Mouse (Mus musculus): ENCODE measurements around the gene Slx1b. TPM values are rescaled to one million over a fixed set of nuclear protein-coding genes. Genes with fewer than 3 reads are reported as not detected.
"Not testable (repeated sequence)": the region's sequence is repeated elsewhere in the genome, so short reads cannot be mapped to it uniquely, and the experiment has no call there.

Gene Slx1b
- total RNA-seq, 2 experiments from 2014 or later = 3.0 to 3.7 TPM

DNA sequence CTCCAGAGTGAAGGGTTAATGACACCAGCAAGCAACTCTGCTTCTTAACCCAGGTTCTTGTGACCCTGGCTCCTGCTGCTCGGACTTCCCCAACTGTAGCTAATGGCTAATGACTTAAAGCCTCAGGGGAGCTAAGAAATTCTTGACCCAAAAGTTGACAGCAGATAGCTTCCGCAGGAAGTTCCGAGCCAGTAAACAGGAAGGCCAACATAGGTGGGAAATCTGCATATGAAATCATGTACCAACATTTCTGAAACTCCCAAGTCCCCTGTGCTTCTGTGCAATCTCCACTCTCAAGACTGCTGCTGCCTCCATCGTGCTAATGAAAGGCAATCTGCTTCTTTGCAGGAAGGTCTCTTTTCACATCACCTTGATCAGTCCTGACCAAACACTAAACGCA lies 49.9 kb downstream of the Slx1b start:
- ATAC-seq (replicated peaks; ENCODE audit: low FRiP score, low TSS enrichment, poor library complexity, severe bottlenecking) = no peak

DNA sequence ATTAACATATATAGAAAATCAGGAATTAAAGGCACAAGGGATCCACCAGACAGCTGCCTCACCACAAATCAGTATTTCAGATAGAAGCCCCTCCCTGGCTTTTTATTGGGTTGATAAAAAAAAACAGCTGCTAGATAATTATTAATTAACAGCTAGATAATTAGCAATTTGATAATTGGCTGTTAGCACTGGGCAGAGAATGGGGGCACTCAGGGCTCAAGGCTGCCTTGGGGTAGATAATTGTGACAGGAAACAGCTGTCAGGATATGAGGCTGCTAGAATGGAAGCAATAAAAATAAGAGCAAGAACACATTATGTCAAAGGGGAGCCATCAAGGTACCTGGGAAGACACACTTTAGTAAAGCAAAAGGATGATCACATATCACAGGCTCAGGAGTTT lies 50.7 kb downstream of the Slx1b start:
- no peak for ATAC-seq (replicated peaks; ENCODE audit: low FRiP score, low TSS enrichment, poor library complexity, severe bottlenecking)

DNA sequence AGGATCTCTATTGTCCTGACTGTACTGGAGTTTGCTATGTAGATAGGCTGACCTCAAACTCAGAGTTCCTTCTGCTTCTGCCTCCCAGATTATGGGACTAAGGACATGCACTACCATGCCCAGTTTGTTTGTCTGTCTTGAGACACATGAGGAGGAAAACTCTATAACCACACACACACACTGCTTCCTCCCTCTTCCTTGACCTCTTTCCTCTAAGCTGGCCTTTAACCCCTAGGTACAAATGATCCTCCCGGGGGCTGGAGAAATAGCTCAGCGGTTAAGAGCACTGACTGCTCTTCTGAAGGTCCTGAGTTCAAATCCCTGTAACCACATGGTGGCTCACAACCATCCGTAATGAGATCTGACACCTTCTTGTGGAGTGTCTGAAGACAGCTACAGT lies 51.2 kb downstream of the Slx1b start:
- ATAC-seq (replicated peaks; ENCODE audit: low FRiP score, low TSS enrichment, poor library complexity, severe bottlenecking) = no peak

DNA sequence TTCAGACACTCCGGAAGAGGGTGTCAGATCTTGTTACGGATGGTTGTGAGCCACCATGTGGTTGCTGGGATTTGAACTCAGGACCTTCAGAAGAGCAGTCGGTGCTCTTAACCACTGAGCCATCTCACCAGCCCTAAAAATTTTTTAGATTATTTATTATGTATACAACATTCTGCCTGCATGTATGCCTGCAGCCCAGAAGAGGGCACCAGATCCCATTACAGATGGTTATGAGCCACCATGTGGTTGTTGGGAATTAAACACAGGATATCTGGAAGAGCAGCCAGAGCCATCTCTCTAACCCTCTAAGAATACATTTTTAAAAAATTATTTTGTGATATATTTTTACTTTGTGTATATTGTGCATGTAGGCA lies 52.4 kb downstream of the Slx1b start:
- not testable (repeated sequence) for ATAC-seq (replicated peaks; ENCODE audit: low FRiP score, low TSS enrichment, poor library complexity, severe bottlenecking)

DNA sequence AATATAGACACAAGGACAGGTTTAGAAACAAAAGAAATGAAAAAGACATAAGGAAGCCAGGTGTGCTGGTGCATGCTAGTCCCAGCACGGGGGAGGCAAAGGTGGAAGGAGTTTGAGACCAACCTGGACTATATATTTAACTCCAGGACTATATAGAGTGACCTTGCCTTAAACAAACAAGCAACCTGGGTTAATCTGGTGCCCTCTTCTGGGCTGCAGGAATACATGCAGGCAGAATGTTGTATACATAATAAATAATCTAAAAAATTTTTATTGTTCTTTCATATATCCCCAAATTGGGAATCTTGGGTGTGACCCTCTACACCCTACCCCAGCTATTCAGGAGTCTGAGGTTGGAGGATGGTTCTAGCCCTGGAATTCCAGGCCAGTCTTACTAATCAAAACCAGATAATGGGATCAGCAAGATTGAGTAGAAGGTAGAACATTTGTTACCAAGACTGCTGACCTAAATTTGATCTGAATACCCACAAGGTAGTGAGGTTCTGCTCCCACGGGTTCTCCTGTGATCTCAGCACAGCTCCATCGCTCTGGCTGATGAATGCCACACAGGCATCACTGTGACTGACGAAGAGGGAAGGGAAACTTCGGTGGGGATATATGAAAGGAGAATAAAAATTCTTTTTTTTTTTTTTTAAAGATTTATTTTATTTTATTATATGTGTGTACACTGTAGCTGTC lies 52.9 kb downstream of the Slx1b start:
- ATAC-seq (replicated peaks; ENCODE audit: low FRiP score, low TSS enrichment, poor library complexity, severe bottlenecking) = no peak

Other genes starting within 250 kb of the Slx1b start
- gene Atp2a1, start 232.7 kb downstream of the Slx1b start, total RNA-seq (2014; fragmentation: Nextera tagmentation) = 2.3 TPM in 1 of 2 replicates, not detected in the other
- 0.15 and 0.61 TPM in 2 replicates for gene Atp2a1, start 232.7 kb downstream of the Slx1b start, total RNA-seq (2017)
- gene Sh2b1, start 220.4 kb downstream of the Slx1b start, total RNA-seq (2014; fragmentation: Nextera tagmentation) = 24.8 and 49.2 TPM in 2 replicates
- gene Sh2b1, start 220.4 kb downstream of the Slx1b start, total RNA-seq (2017) = 11.7 and 11.9 TPM in 2 replicates
- gene Tufm, start 208.4 kb downstream of the Slx1b start, total RNA-seq (2014; fragmentation: Nextera tagmentation) = 128 and 168 TPM in 2 replicates
- 92.9 and 141 TPM in 2 replicates for gene Tufm, start 208.4 kb downstream of the Slx1b start, total RNA-seq (2017)
- gene Atxn2l, start 192.3 kb downstream of the Slx1b start, total RNA-seq (2014; fragmentation: Nextera tagmentation) = 162 and 199 TPM in 2 replicates
- 28.4 and 42.7 TPM in 2 replicates for gene Atxn2l, start 192.3 kb downstream of the Slx1b start, total RNA-seq (2017)
- gene Eif3c, start 129.4 kb downstream of the Slx1b start, total RNA-seq (2014; fragmentation: Nextera tagmentation) = 193 and 244 TPM in 2 replicates
- gene Eif3c, start 129.4 kb downstream of the Slx1b start, total RNA-seq (2017) = 286 and 298 TPM in 2 replicates
- gene Apobr, start 110.8 kb downstream of the Slx1b start, total RNA-seq (2014; fragmentation: Nextera tagmentation) = 0.79 and 2.4 TPM in 2 replicates
- 0.89 and 2.4 TPM in 2 replicates for gene Apobr, start 110.8 kb downstream of the Slx1b start, total RNA-seq (2017)
- gene Cln3, start 110.0 kb downstream of the Slx1b start, total RNA-seq (2014; fragmentation: Nextera tagmentation) = 24.5 and 43.7 TPM in 2 replicates
- 3.8 and 9.8 TPM in 2 replicates for gene Cln3, start 110.0 kb downstream of the Slx1b start, total RNA-seq (2017)
- gene Il27, start 100.8 kb downstream of the Slx1b start, total RNA-seq (2014; fragmentation: Nextera tagmentation) = not detected in 2 replicates
- gene Il27, start 100.8 kb downstream of the Slx1b start, total RNA-seq (2017) = not detected in 2 replicates
- 6.3 TPM in 1 of 2 replicates, not detected in the other for gene Nupr1, start 64.9 kb downstream of the Slx1b start, total RNA-seq (2014; fragmentation: Nextera tagmentation)
- 2.7 and 9.9 TPM in 2 replicates for gene Nupr1, start 64.9 kb downstream of the Slx1b start, total RNA-seq (2017)
- 100 and 125 TPM in 2 replicates for gene Sgf29, start 46.5 kb downstream of the Slx1b start, total RNA-seq (2014; fragmentation: Nextera tagmentation)
- gene Sgf29, start 46.5 kb downstream of the Slx1b start, total RNA-seq (2017) = 37.4 and 51.0 TPM in 2 replicates
- gene Sult1a1, start 19.4 kb downstream of the Slx1b start, total RNA-seq (2014; fragmentation: Nextera tagmentation) = not detected in 2 replicates
- not detected in 2 replicates for gene Sult1a1, start 19.4 kb downstream of the Slx1b start, total RNA-seq (2017)
- gene Bola2, start 383 bp downstream of the Slx1b start, total RNA-seq (2014; fragmentation: Nextera tagmentation) = 212 and 218 TPM in 2 replicates
- gene Bola2, start 383 bp downstream of the Slx1b start, total RNA-seq (2017) = 107 and 179 TPM in 2 replicates
- 31.8 and 35.5 TPM in 2 replicates for gene Coro1a, start 12.0 kb upstream of the Slx1b start, total RNA-seq (2014; fragmentation: Nextera tagmentation)
- 40.7 and 41.2 TPM in 2 replicates for gene Coro1a, start 12.0 kb upstream of the Slx1b start, total RNA-seq (2017)
- gene Mapk3, start 63.8 kb upstream of the Slx1b start, total RNA-seq (2014; fragmentation: Nextera tagmentation) = 41.0 and 45.1 TPM in 2 replicates
- gene Mapk3, start 63.8 kb upstream of the Slx1b start, total RNA-seq (2017) = 17.5 and 20.1 TPM in 2 replicates
- gene Gdpd3, start 70.5 kb upstream of the Slx1b start, total RNA-seq (2014; fragmentation: Nextera tagmentation) = 0.26 and 2.5 TPM in 2 replicates
- gene Gdpd3, start 70.5 kb upstream of the Slx1b start, total RNA-seq (2017) = 0.09 TPM in 1 of 2 replicates, not detected in the other
- gene Ypel3, start 81.2 kb upstream of the Slx1b start, total RNA-seq (2014; fragmentation: Nextera tagmentation) = 26.6 and 40.6 TPM in 2 replicates
- 20.2 and 22.6 TPM in 2 replicates for gene Ypel3, start 81.2 kb upstream of the Slx1b start, total RNA-seq (2017)
- 0.69 and 3.1 TPM in 2 replicates for gene Tbx6, start 85.7 kb upstream of the Slx1b start, total RNA-seq (2014; fragmentation: Nextera tagmentation)
- not detected in 2 replicates for gene Tbx6, start 85.7 kb upstream of the Slx1b start, total RNA-seq (2017)
- 176 and 189 TPM in 2 replicates for gene Ppp4c, start 96.7 kb upstream of the Slx1b start, total RNA-seq (2014; fragmentation: Nextera tagmentation)
- gene Ppp4c, start 96.7 kb upstream of the Slx1b start, total RNA-seq (2017) = 104 and 127 TPM in 2 replicates
- gene Fam57b, start 101.9 kb upstream of the Slx1b start, total RNA-seq (2014; fragmentation: Nextera tagmentation) = 0.61 TPM in 1 of 2 replicates, not detected in the other
- gene Fam57b, start 101.9 kb upstream of the Slx1b start, total RNA-seq (2017) = 0.42 TPM in 1 of 2 replicates, not detected in the other
- not detected in 2 replicates for gene 4930451I11Rik, start 135.9 kb upstream of the Slx1b start, total RNA-seq (2014; fragmentation: Nextera tagmentation)
- not detected in 2 replicates for gene 4930451I11Rik, start 135.9 kb upstream of the Slx1b start, total RNA-seq (2017)
- gene Doc2a, start 151.6 kb upstream of the Slx1b start, total RNA-seq (2014; fragmentation: Nextera tagmentation) = not detected in 2 replicates
- gene Doc2a, start 151.6 kb upstream of the Slx1b start, total RNA-seq (2017) = not detected in 2 replicates
- gene Hirip3, start 166.2 kb upstream of the Slx1b start, total RNA-seq (2014; fragmentation: Nextera tagmentation) = 51.6 and 123 TPM in 2 replicates
- 327 and 333 TPM in 2 replicates for gene Hirip3, start 166.2 kb upstream of the Slx1b start, total RNA-seq (2017)
- gene Ino80e, start 166.6 kb upstream of the Slx1b start, total RNA-seq (2014; fragmentation: Nextera tagmentation) = 124 and 132 TPM in 2 replicates
- 29.4 and 45.6 TPM in 2 replicates for gene Ino80e, start 166.6 kb upstream of the Slx1b start, total RNA-seq (2017)
- 36.1 and 44.2 TPM in 2 replicates for gene Taok2, start 188.9 kb upstream of the Slx1b start, total RNA-seq (2014; fragmentation: Nextera tagmentation)
- 22.1 and 25.1 TPM in 2 replicates for gene Taok2, start 188.9 kb upstream of the Slx1b start, total RNA-seq (2017)
- gene Tmem219, start 227.1 kb upstream of the Slx1b start, total RNA-seq (2014; fragmentation: Nextera tagmentation) = 22.0 and 27.2 TPM in 2 replicates
- gene Tmem219, start 227.1 kb upstream of the Slx1b start, total RNA-seq (2017) = 9.2 and 17.9 TPM in 2 replicates
- gene Kctd13, start 233.1 kb upstream of the Slx1b start, total RNA-seq (2014; fragmentation: Nextera tagmentation) = 14.0 and 18.6 TPM in 2 replicates
- 9.0 and 22.1 TPM in 2 replicates for gene Kctd13, start 233.1 kb upstream of the Slx1b start, total RNA-seq (2017)

Data from megakaryocyte-erythroid progenitor cell, adult 5-6 weeks (primary cell).